Mouse (Mus musculus): ENCODE measurements at regions not wholly inside any gene's neighbourhood (a gene's known extent, or its start where the extent isn't known, plus 50 kb on each side); places are given as distances from the start of the nearest gene placed in this dataset.

- DNase-seq (ENCODE audit: low read depth, low spot score) = no peak
These were observed 216.3 kb downstream of the Ikzf2 start for GRCm38 (mm10) chr1:69470614-69471250.

- DNase-seq (ENCODE audit: low read depth, low spot score) = peak; percentile 39
These were observed 217.7 kb downstream of the Ikzf2 start for GRCm38 (mm10) chr1:69469158-69469901.

DNA sequence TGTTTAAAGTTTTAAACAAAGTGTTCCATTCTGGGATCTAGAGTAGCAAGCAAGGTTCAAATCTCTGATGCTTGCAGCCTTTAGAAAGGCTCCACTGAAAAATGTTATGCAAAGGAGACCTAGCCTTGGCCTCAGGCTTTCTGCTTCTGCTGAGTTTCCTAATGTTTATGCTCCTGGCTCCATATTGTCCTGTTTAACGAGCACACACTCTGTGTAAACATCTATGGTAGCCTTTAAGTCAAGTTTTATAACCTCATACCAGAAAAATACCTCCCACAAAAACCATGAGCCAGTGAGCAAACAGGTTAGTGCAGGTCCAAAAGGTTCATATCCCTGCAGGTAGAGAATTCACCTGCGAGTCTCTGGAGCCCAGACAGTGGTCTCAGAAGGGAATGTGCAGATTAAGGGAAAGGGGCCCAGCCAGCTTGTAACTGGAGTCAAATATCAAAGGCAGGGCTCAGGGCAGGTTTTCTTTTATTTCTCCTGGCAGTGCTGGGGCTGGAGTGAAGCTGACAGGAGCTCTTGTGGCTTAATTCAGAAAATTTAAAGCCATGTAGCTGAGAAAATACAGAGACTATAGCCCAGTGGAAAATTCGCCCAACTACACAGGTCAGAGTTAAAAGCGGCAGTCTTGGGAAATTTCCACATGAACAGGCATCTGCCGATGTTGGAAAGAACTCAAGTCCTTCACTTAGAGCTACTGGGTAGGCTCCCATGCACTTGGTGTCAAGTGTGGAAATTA, 220.3 kb downstream of the Ikzf2 start:
- DNase-seq (ENCODE audit: low read depth, low spot score) = no peak

DNA sequence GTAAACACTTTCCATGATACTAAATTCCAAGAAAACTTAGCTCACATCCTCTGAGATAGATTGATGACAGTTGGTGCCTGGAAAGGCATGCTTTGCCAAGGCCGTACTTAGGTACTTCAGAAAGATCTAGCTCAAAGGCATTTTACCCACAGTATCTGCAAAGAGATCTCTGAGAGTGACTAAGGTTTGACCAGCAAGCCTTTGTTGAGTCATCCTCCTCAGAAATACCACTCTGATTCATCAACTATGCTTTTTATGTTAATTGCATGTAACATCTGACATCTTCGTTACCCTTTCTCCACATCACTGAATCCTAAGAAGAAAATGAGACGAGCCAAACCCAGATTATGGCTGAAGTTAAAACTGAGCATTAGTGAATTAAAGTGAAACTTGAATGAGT, 225.9 kb downstream of the Ikzf2 start:
- DNase-seq (ENCODE audit: low read depth, low spot score) = peak; percentile 15

GRCm38 (mm10) chr1:69459899-69460298, 227.1 kb downstream of the Ikzf2 start:
- no peak for DNase-seq (ENCODE audit: low read depth, low spot score)

DNA sequence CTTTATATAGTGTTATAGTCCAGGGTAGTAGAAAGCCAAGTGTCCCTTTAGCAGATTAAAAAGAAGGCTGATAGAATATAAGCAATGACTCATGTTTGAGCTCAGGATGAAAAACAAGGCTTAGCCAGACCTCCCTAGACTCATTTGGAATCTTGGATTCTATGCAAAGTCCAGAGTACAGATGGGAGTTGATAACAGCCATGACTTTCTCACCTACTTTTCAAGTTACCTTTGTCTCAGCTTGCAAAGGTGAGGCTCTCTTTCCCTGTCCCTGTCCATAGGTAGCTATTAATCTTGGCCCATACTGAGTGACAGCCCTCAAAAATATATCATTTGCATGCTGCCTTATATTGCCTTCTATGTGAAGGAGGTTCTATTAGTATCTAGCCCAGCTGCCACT, 229.6 kb downstream of the Ikzf2 start:
- DNase-seq (ENCODE audit: low read depth, low spot score) = no peak

GRCm38 (mm10) chr1:69453991-69454390, 233.1 kb downstream of the Ikzf2 start:
- DNase-seq (ENCODE audit: low read depth, low spot score) = peak; percentile 16

DNA sequence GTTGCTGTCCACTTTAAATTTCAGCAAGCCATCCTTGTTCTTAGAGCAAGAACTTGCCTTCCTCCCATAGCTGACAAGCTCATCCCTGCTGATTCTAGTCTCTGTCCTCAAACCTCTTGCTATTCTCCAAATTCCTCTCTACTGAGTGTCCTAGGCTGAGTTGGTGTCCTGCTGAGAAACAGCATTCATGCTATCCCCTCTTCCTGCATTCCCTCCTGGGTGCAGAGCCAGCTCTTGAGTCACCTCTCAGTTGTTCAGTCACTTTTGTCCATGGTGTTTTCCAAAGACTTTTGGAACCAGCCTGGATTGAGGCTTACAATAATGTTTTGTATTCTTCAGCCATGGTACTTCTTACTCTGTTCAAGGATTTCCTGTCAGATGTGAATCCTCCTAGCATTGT, 234.1 kb downstream of the Ikzf2 start:
- no peak for DNase-seq (ENCODE audit: low read depth, low spot score)

- DNase-seq (ENCODE audit: low read depth, low spot score) = no peak
These were observed 236.6 kb downstream of the Ikzf2 start for GRCm38 (mm10) chr1:69450455-69450854.

GRCm38 (mm10) chr1:69447276-69447675, 239.8 kb downstream of the Ikzf2 start:
- no peak for DNase-seq (ENCODE audit: low read depth, low spot score)

- no peak for DNase-seq (ENCODE audit: low read depth, low spot score)
These were observed 242.3 kb downstream of the Ikzf2 start for GRCm38 (mm10) chr1:69444722-69445121.

DNA sequence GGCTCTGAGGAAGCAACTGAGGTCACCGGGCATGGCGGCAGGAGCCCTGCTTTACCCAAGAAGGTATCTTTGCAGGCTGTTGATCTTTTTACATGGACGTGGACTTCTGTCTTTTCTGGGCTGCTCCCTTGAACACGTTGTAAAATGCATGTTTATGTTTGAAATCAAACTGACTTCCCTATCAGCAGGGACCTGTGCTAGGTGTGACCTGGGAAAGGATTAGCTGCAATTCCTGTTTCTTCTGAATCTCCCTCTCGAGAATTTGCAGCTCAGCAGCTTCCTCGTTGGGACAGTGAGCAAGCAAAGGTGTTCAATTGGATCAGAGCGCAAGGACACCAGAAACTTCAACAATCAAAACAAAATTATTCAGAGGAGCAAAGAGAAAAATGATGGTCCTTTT, 243.6 kb downstream of the Ikzf2 start:
- DNase-seq (ENCODE audit: low read depth, low spot score) = no peak

- DNase-seq (ENCODE audit: low read depth, low spot score) = no peak
These were observed 246.3 kb downstream of the Ikzf2 start for GRCm38 (mm10) chr1:69440564-69441334.

- DNase-seq (ENCODE audit: low read depth, low spot score) = no peak
These were observed 250.0 kb downstream of the Ikzf2 start for GRCm38 (mm10) chr1:69437042-69437441.

DNA sequence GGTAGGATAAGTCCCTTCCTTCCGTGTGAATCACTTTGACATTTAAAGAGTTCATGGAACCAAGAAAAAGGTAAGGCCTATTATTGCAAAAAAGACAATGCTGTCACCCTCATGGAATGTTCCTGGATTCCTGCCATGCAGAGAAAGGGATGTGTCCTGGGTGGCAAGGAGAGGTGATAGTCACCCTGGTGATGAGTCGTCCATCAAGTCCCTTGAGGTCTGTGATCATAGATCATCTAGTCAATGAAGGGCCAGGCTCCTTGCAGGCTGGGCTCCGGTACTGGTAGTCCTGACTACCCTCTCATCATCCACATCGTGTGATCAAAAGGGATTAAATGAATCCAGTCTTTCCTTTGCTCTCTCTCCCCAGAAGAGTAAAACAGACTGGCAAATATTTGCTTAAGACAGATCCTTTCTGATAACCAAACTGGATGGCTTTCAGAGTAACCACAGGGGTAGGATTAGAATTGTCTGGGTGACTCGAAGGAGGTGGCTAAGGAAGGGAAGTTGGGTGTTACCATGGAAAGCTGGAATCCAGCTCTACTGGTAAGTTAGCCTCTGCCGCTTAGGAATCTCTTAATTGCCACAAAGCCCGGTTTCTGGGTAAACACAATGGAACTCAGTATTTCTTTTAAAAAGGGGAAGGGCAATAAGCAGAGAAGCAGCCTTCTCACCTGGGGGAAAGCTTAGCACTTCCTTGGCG, 253.2 kb downstream of the Ikzf2 start:
- DNase-seq (ENCODE audit: low read depth, low spot score) = no peak

DNA sequence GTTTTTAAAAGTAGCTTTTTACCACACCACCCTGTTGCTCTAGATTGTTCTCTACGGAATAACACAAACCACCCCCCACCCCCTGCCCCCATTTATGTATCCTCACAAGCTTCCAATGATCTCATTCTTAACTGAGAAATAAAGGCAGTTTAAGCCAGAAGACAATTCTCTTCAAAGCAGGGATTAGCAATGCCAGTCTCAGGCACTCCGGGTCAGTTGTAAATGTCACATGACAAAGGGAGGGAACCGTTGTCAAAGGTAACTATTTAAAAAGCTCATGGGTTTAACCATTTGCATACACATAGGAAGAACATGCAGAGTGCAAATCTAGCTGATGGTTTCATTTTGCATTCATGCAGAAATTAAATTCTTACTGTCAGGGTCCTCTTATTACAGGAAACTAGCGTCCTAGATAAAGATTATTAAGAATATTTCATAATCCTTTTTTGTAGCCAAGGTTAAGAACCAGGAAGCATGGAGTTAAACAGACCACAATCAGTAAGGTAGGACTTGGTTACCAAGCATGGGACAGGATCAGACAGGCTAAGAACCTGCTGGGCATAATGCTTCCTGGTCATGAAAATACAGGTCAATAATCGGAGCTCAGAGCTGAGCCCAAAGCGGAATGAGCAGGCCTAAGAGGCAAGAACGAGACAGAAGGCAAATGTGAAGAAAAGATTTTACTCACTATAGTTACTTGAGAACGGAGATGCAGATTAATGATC, 256.2 kb downstream of the Ikzf2 start:
- no peak for DNase-seq (ENCODE audit: low read depth, low spot score)

DNA sequence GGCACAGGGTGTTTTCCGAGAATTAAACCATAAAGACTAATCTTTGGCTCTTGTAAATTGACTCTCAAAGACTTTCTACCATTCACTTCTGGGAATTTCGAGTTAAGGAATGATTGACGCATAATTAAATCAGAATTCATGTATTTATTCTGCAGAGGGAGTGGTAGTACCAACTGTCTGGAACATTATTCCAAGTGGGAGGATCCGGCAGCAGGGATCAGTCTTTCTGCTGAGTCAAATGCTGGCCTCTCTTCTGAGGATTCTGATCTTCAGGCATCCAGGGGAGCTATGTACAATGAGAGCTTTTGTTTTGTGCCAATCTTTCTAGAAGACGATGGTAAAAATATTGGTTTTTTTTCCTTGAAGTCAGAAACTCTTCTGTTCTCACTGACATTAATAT, 257.4 kb downstream of the Ikzf2 start:
- DNase-seq (ENCODE audit: low read depth, low spot score) = no peak

DNA sequence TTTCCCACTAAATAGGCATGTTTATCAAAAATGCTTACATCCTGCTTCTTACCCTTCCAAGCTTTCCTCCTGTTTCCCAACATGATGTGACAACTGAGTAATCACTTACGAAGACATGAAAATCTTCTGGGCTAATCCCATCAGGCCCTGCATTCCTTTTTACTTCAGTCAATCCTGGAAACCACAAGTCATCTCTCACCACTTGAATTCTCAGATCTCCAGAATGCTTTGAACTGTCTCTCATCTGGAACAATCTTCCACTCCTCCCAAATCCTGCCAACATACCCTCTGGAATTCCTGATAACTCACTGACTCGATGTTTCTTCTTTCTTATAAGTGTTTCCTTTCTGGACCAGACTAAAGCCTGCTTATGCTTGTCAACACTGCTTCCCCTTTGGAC, 289.4 kb downstream of the Ikzf2 start:
- no peak for DNase-seq (ENCODE audit: low read depth, low spot score)

- DNase-seq (ENCODE audit: low read depth, low spot score) = no peak
These were observed 274.5 kb upstream of the Erbb4 start for GRCm38 (mm10) chr1:69382374-69382773.

- DNase-seq (ENCODE audit: low read depth, low spot score) = no peak
These were observed 271.9 kb upstream of the Erbb4 start for GRCm38 (mm10) chr1:69379741-69380140.

All from CD4-positive helper T cell, adult 2 months (primary cell).